Mouse (Mus musculus) liver, embryonic 16.5 days (tissue): ENCODE measurements around the gene Pdia3. TPM values are rescaled to one million over a fixed set of nuclear protein-coding genes. Genes with fewer than 3 reads are reported as not detected.

Experiments
- ATAC-seq: fragments of 200-750 bp; cut with Nextera tagmentation; 2 replicates; pipeline ENCODE4 v1.8.0; 2017; ENCODE audit warnings: low read depth, mild to moderate bottlenecking, moderate number of reproducible peaks, moderate library complexity
- H3K27ac ChIP-seq: fragments of 300-500 bp; sonication (generic); 2 replicates; pipeline ENCODE4 v1.5.1; 2014; ENCODE audit warnings: mild to moderate bottlenecking, low read length
- H3K27me3 ChIP-seq: fragments of 300-500 bp; sonication (generic); 2 replicates; pipeline ENCODE4 v1.6.1; 2014; ENCODE audit warnings: low read depth, low read length, mixed read lengths; ENCODE audit not compliant: control insufficient read depth, insufficient read depth
- H3K36me3 ChIP-seq: fragments of 300-500 bp; sonication (generic); 2 replicates; pipeline ENCODE4 v1.6.1; 2014; ENCODE audit warnings: mild to moderate bottlenecking; ENCODE audit not compliant: control insufficient read depth, insufficient read depth
- H3K4me1 ChIP-seq: fragments of 300-500 bp; sonication (generic); 2 replicates; pipeline ENCODE4 v1.6.1; 2014; ENCODE audit warnings: low read depth, low read length, mixed read lengths; ENCODE audit not compliant: control insufficient read depth
- H3K4me2 ChIP-seq: fragments of 300-500 bp; sonication (generic); 2 replicates; pipeline ENCODE4 v1.6.1; 2014; ENCODE audit warnings: low read depth, low read length, mixed read lengths
- H3K4me3 ChIP-seq: fragments of 300-500 bp; sonication (generic); 2 replicates; pipeline ENCODE4 v1.5.1; 2014; ENCODE audit warnings: low read depth, mild to moderate bottlenecking, low read length
- H3K9ac ChIP-seq: fragments of 300-500 bp; sonication (generic); 2 replicates; pipeline ENCODE4 v1.6.1; 2014; ENCODE audit warnings: low read depth, low read length
- H3K9me3 ChIP-seq: fragments of 300-500 bp; sonication (generic); replicated peaks from 2 replicates; pipeline ENCODE4 v1.6.1; 2016; ENCODE audit warnings: low read length; ENCODE audit not compliant: control insufficient read depth
- WGBS: fragments of 180-500 bp; shearing (Covaris S2); extraction: QIAGEN DNeasy Blood & Tissue Kit; methylation state at CpG from one replicate; pipeline ENCODE4 v1.1.7; 2014; ENCODE audit not compliant: insufficient replicate concordance; 5-methylcytosine and 5-hydroxymethylcytosine counted together
- polyA plus RNA-seq: library from polyadenylated mRNA; unstranded; fragments of >200 nt; fragmentation: Nextera tagmentation; extraction: Ambion mirVana; gene quantifications from 2 replicates; pipeline ENCODE4 v1.2.1, GENCODE M21; 2015

The Pdia3 gene
- polyA plus RNA-seq, 1 experiment from 2014 or later: 304 TPM

- H3K27ac ChIP-seq: no peak overlapping the region
- H3K27me3 ChIP-seq: peaks cover 12% of the 10 kb centered on the region
- H3K4me3 ChIP-seq: no peak overlapping the region
- no peak overlapping the region for H3K4me2 ChIP-seq
- H3K9ac ChIP-seq: no peak overlapping the region
- 62% methylated on average over 4 of the region's 4 CpGs for WGBS
- no peak for ATAC-seq
- H3K4me1 ChIP-seq: peaks cover 16% of the 10 kb centered on the region
- H3K9me3 ChIP-seq: no peaks in the 10 kb centered on the region
- H3K36me3 ChIP-seq: peaks cover 23% of the 10 kb centered on the region
Measured at GRCm38 (mm10) chr2:121439746-121440145, 26.2 kb downstream of the Pdia3 start.

GRCm38 (mm10) chr2:121440834-121441605 is 27.4 kb downstream of the Pdia3 start:
- Histone ChIP-seq H3K27ac (no peak overlapping the region), H3K4me2 (no peak overlapping the region), H3K9me3 (no peaks in the 10 kb centered on the region), H3K4me1 (peaks cover 16% of the 10 kb centered on the region), H3K36me3 (peaks cover 15% of the 10 kb centered on the region), H3K27me3 (peaks cover 12% of the 10 kb centered on the region), H3K4me3 (no peak overlapping the region), H3K9ac (no peak overlapping the region)
- WGBS: 44% methylated on average over 5 of the region's 5 CpGs
- no peak for ATAC-seq

- no peak overlapping the region for H3K27ac ChIP-seq
- H3K9me3 ChIP-seq: no peaks in the 10 kb centered on the region
- H3K36me3 ChIP-seq: peaks cover 15% of the 10 kb centered on the region
- peak overlapping the region; percentile 49; the same call in 1 of the 2 replicates for H3K9ac ChIP-seq
- peak overlapping the region; percentile 92 for H3K4me2 ChIP-seq
- H3K4me1 ChIP-seq: peaks cover 16% of the 10 kb centered on the region
- peak overlapping the region; percentile 62 for H3K4me3 ChIP-seq
- peak; percentile 23 for ATAC-seq
- H3K27me3 ChIP-seq: peaks cover 12% of the 10 kb centered on the region
- WGBS: 14% methylated on average over 11 of the region's 11 CpGs
Measured at GRCm38 (mm10) chr2:121441800-121442199, 28.2 kb downstream of the Pdia3 start.

- H3K4me1 ChIP-seq: peaks cover 16% of the 10 kb centered on the region
- ATAC-seq: peak; percentile 97
- peaks cover 12% of the 10 kb centered on the region for H3K27me3 ChIP-seq
- H3K4me3 ChIP-seq: peak overlapping the region; percentile 62
- 3% methylated on average over 30 of the region's 30 CpGs for WGBS
- H3K27ac ChIP-seq: peak overlapping the region; percentile 48; the same call in 1 of the 2 replicates
- peak overlapping the region; percentile 92 for H3K4me2 ChIP-seq
- H3K36me3 ChIP-seq: peaks cover 10% of the 10 kb centered on the region
- no peaks in the 10 kb centered on the region for H3K9me3 ChIP-seq
- peak overlapping the region; percentile 54 for H3K9ac ChIP-seq
Measured at GRCm38 (mm10) chr2:121442259-121443067, 28.9 kb downstream of the Pdia3 start.

GRCm38 (mm10) chr2:121443068-121443349 is 29.4 kb downstream of the Pdia3 start:
- Histone ChIP-seq H3K4me2 (peak overlapping the region; percentile 92), H3K4me3 (peak overlapping the region; percentile 62), H3K4me1 (peaks cover 19% of the 10 kb centered on the region), H3K27ac (peak overlapping the region; percentile 48; the same call in 1 of the 2 replicates), H3K9ac (peak overlapping the region; percentile 54), H3K36me3 (peaks cover 5% of the 10 kb centered on the region), H3K9me3 (no peaks in the 10 kb centered on the region), H3K27me3 (peaks cover 12% of the 10 kb centered on the region)
- 0 out of 2 replicates have a peak, but pooled peaks have one; percentile 9 for ATAC-seq
- 17% methylated on average over 8 of the region's 8 CpGs for WGBS

- peak within 1 kb of the TSS; percentile 92 for H3K4me2 ChIP-seq
- H3K4me1 ChIP-seq: peaks cover 21% of the 10 kb centered on the region
- H3K4me3 ChIP-seq: peak within 1 kb of the TSS; percentile 62
- ATAC-seq: no peak
- H3K27ac ChIP-seq: no peak within 1 kb of the TSS
- H3K27me3 ChIP-seq: peaks cover 12% of the 10 kb centered on the region
- no peaks in the 10 kb centered on the region for H3K36me3 ChIP-seq
- H3K9me3 ChIP-seq: no peaks in the 10 kb centered on the region
- 0 out of 2 replicates have a peak within 1 kb of the TSS, but pooled peaks have one; percentile 54 for H3K9ac ChIP-seq
- WGBS: 65% methylated on average over 1 of the region's 1 CpGs
Measured at GRCm38 (mm10) chr2:121444178-121444577, 30.6 kb downstream of the Pdia3 start, which contains the start of gene Ell3. Gene Ell3, minus strand, starts transcription at chr2:121444278.

- Histone ChIP-seq H3K27me3 (peaks cover 12% of the 10 kb centered on the region), H3K9me3 (no peaks in the 10 kb centered on the region), H3K4me3 (no peak overlapping the region), H3K9ac (no peak overlapping the region), H3K4me1 (peaks cover 23% of the 10 kb centered on the region), H3K4me2 (no peak overlapping the region), H3K36me3 (no peaks in the 10 kb centered on the region), H3K27ac (no peak overlapping the region)
- no peak for ATAC-seq
- WGBS: 49% methylated on average over 3 of the region's 3 CpGs
Measured at GRCm38 (mm10) chr2:121445117-121445516, 31.5 kb downstream of the Pdia3 start.

- H3K36me3 ChIP-seq: no peaks in the 10 kb centered on the region
- no peak for ATAC-seq
- H3K9ac ChIP-seq: no peak overlapping the region
- H3K9me3 ChIP-seq: no peaks in the 10 kb centered on the region
- peaks cover 34% of the 10 kb centered on the region for H3K4me1 ChIP-seq
- H3K4me3 ChIP-seq: no peak overlapping the region
- no peak overlapping the region for H3K4me2 ChIP-seq
- H3K27ac ChIP-seq: no peak overlapping the region
- 74% methylated on average over 4 of the region's 4 CpGs for WGBS
- H3K27me3 ChIP-seq: peaks cover 7% of the 10 kb centered on the region
Measured at GRCm38 (mm10) chr2:121446506-121446905, 32.9 kb downstream of the Pdia3 start.

- no peak for ATAC-seq
- H3K27me3 ChIP-seq: peaks cover 2% of the 10 kb centered on the region
- H3K4me2 ChIP-seq: no peak overlapping the region
- H3K4me3 ChIP-seq: no peak overlapping the region
- H3K9me3 ChIP-seq: no peaks in the 10 kb centered on the region
- H3K4me1 ChIP-seq: peaks cover 31% of the 10 kb centered on the region
- no peak overlapping the region for H3K9ac ChIP-seq
- H3K36me3 ChIP-seq: no peaks in the 10 kb centered on the region
- H3K27ac ChIP-seq: no peak overlapping the region
- 30% methylated on average over 3 of the region's 3 CpGs for WGBS
Measured at GRCm38 (mm10) chr2:121447006-121447405, 33.4 kb downstream of the Pdia3 start.
